Mouse (Mus musculus) megakaryocyte, embryonic 14.5 days (primary cell): Measurements from ENCODE around the gene Krtap9-5.

Experiments used
- FLI1 ChIP-seq: IDR thresholded peaks from 2 replicates; pipeline ENCODE4 v1.6.1; 2012; ENCODE audit warnings: low read length, inconsistent platforms, mixed read lengths
- GATA1 ChIP-seq: IDR thresholded peaks from 3 replicates; pipeline ENCODE4 v1.6.1; 2012; ENCODE audit warnings: mixed read lengths, low read length, inconsistent platforms, borderline replicate concordance

DNA sequence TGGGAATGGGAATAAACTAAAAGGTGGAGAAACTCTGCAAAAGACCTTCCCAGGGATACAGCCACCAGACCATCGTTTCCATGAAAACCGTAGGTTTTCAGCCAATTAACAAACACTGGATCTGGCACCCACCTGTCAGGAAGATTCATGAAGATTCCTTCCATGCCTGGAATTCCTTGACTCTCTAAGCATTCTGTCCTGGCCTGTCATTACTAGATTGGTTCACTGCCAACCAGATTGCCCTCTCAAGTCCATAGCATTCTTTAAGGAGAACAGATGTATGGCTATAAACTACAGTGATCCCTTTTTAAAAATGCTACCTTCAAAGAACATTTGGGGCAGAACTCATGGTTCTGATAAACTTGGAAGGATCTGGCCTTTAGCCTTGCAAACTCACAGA is 17.7 kb downstream of the Krtap9-5 start:
- no peak for TF ChIP-seq GATA1
- TF ChIP-seq FLI1: no peak
